Mouse (Mus musculus): Measurements from ENCODE around the gene Hsf3. TPM values are rescaled to one million over a fixed set of nuclear protein-coding genes. Genes with fewer than 3 reads are reported as not detected.
"Not testable (repeated sequence)": the region's sequence is repeated elsewhere in the genome, so short reads cannot be mapped to it uniquely, and the experiment has no call there.

The Hsf3 gene
- not detected in 2 replicates for total RNA-seq (2015; ENCODE audit: low replicate concordance)
- not detected in 2 replicates for total RNA-seq (2017; ENCODE audit: low replicate concordance)

DNA sequence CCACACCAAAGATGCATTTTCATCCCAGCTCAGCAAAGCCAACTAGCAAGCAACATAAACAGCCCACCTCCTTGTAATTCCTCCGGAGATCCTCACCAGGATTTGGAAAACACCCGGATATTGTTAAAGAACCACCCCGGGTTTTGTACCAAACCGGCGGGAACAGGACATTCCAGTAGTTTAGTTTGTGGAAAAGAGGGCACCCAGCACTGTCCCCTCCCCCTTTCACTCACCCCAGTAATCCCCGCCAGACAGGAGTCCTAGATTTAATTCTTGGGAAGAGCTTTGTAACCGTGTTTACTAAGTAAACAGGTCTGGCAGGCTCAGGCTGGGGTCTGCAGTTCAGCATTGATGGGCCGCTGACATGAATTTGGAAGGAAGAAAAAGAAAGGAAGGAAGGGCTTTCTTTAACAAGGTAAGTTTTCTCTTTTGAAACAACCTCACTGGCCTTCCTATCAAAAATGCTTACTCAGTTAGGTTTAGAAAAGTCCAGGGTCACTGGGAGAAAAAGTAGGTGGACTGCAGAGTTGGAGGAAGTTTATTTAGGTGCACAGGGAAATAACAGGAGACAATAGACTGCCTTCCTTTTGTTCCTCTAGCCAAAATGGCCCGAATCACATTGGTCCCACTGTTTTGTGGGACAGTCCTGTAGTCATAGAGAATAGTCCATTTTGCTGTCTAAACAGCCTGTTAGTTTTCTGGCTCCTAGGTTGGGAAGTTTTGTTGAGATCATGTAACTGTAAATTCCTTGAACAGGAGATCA is at the start of gene Hsf3:
Gene Hsf3 (minus strand): TSS at position 94 of the 763 bp plus-strand sequence.
- no peak for ATAC-seq (replicated peaks; ENCODE audit: low FRiP score, poor library complexity, severe bottlenecking)

DNA sequence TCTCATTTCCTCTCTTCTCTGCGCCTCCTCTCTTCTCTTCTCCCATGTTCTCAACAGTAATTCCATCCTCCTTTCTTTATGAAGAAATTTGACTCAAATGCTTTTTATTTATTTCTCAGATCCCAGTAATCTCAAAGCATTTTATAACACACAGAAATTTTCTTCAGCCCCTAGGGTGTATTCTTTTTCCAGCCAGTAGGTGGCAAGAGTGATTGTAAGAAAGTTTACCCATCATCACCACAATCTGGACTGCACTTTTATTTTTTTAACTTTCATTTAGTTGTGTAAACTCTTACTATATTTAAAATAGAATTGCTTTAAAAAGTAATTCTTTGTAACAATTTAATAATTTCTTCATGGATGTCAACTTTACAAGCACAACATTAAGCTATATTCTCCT is 45.5 kb upstream of the Hsf3 start:
- ATAC-seq (replicated peaks; ENCODE audit: low FRiP score, poor library complexity, severe bottlenecking): no peak

GRCm38 (mm10) chrX:96455149-96455548 is 945 bp downstream of the Hsf3 start, which contains the start of gene Heph:
Heph (plus strand) TSS chrX:96455359.
- no peak for ATAC-seq (replicated peaks; ENCODE audit: low FRiP score, poor library complexity, severe bottlenecking)

GRCm38 (mm10) chrX:96419383-96419782 is 36.7 kb downstream of the Hsf3 start:
- ATAC-seq (replicated peaks; ENCODE audit: low FRiP score, poor library complexity, severe bottlenecking): no peak

DNA sequence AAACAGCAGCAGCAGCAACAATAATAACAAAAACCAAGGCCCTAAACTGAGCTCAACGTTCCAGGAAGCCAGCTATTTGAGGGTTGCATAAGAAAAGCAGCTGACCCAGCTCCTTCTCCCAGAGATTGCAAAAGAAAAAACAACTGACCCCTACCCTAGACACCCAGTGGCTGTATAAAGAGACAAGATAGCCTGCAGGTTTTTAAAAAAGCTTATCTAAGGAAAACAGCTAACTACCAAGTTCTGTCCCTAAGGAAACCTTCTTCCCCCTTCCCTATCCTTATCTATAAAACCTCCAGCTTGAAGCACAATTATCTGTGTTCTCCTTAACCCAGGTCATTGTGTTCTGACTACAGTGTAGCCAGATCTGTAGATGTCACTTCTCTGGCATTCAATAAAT is 38.4 kb downstream of the Hsf3 start:
- no peak for ATAC-seq (replicated peaks; ENCODE audit: low FRiP score, poor library complexity, severe bottlenecking)

GRCm38 (mm10) chrX:96416970-96417369 is 39.1 kb downstream of the Hsf3 start:
- no peak for ATAC-seq (replicated peaks; ENCODE audit: low FRiP score, poor library complexity, severe bottlenecking)

GRCm38 (mm10) chrX:96415351-96415750 is 40.7 kb downstream of the Hsf3 start:
- ATAC-seq (replicated peaks; ENCODE audit: low FRiP score, poor library complexity, severe bottlenecking): not testable (repeated sequence)

DNA sequence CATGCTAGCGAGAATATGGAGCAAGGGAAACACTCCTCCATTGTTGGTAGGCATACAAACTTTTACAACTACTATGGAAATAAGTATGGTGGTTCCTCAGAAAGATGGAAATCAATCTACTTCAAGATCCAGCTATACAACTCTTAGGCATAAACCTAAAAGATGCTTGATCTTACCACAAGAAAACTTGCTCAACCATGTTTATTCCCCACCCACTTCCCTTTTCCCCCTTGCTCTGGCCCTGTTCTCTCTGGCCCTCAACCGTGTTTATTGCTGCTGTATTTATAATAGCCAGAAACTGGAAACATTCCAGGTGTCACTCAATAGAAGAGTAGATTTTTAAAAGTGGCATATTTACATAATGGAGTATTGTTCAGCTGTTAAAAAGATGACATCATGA is 117.0 kb downstream of the Hsf3 start:
- ATAC-seq (replicated peaks; ENCODE audit: low FRiP score, poor library complexity, severe bottlenecking): no peak

GRCm38 (mm10) chrX:96329764-96330163 is 126.3 kb downstream of the Hsf3 start:
- no peak for ATAC-seq (replicated peaks; ENCODE audit: low FRiP score, poor library complexity, severe bottlenecking)

DNA sequence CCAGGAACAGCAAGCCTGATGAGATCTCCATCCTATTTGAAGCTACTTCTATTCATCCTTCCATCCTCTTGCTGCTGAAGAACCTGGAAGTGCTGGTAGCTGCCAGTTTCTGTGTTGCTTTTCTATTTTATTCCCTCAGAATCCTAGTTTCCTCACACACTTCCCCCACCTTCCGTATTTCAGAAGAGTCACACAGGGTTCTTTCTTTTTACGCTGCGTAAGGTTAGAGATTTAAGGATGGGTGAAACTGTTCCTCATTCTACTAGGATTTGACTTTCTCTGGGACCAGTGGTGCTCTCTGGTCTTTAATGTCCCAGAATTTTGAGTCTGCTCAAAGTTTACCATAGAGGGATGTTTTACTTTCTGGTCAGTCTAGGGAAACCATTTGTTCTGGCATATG is 162.8 kb downstream of the Hsf3 start, which contains the start of gene Vsig4:
Gene Vsig4 (minus strand): TSS at position 101 of the 400 bp plus-strand sequence.
- ATAC-seq (replicated peaks; ENCODE audit: low FRiP score, poor library complexity, severe bottlenecking): no peak

DNA sequence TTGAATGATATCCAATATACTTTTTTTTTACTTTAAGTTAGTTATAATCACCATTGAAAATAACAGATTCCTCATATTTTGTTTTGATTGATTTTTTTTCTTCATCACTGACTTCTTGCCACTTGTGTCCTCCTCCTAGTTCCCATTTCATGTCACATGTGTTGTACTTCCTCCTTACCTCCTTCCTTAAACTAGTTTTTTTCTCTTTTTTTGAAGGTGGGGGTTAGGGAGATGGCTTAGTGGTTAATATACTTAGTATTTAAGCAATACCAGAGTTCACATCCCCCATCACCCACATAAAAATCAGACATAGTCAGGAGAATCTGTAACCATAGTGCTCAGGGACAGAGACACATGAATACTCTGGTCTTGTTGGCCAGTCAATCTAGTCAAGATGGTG is 199.6 kb downstream of the Hsf3 start:
- no peak for ATAC-seq (replicated peaks; ENCODE audit: low FRiP score, poor library complexity, severe bottlenecking)

Other genes starting within 250 kb of the Hsf3 start
- gene Vsig4, start 162.9 kb downstream of the Hsf3 start, total RNA-seq (2015; ENCODE audit: low replicate concordance): 5.9 TPM in 1 of 2 replicates, not detected in the other
- 2.3 and 6.0 TPM in 2 replicates for gene Vsig4, start 162.9 kb downstream of the Hsf3 start, total RNA-seq (2017; ENCODE audit: low replicate concordance)
- gene Heph, start 935 bp downstream of the Hsf3 start, total RNA-seq (2015; ENCODE audit: low replicate concordance): not detected in 2 replicates
- gene Heph, start 935 bp downstream of the Hsf3 start, total RNA-seq (2017; ENCODE audit: low replicate concordance): not detected in 2 replicates